Comparison of ENCODE assay signal across 8 mouse cellular contexts in the genomic region with DNA sequence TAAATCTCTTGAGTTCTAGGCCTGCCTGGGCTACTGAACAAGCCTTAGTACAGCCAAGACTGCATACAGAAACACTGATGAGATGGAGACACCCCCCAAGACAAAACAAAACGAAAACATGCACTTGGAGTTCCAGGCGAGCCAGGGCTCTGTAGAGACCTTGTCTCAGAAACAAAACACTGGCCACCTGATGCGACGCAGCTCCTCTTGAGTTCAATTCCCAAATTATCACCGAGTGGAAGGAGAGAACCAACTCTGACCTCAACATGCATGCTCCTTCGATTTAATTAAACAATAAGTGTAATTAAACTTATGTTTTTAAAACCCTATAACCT. TPM values are rescaled to one million over a fixed set of nuclear protein-coding genes. Genes with fewer than 3 reads are reported as not detected.
DNase-seq lines count a peak whose midpoint lies in the region; ATAC-seq and TF ChIP-seq lines count a peak whose summit lies in the region.

No protein-coding gene starts in this region.

- H3K4me2 ChIP-seq in forebrain, postnatal 0 days (ENCODE audit: low read depth), result peak overlapping the region; percentile 80
- H3K4me2 ChIP-seq in liver, embryonic 14.5 days (ENCODE audit: low read depth), result peak overlapping the region; percentile 95
- H3K4me2 ChIP-seq in stomach, embryonic 14.5 days (replicated peaks; ENCODE audit: low read depth, low read length), result peak overlapping the region; percentile 83

- peak overlapping the region; percentile 50 for H3K4me3 ChIP-seq in forebrain, postnatal 0 days (ENCODE audit: low read depth, low read length)
- peak overlapping the region; percentile 42 to 84 for H3K4me3 ChIP-seq in liver, embryonic 14.5 days (ENCODE audit: insufficient read depth in 1 of 2, low read depth in 2 of 2, low read length in 2 of 2)
- peak overlapping the region; percentile 74; the same call in 1 of the 2 replicates for H3K4me3 ChIP-seq in stomach, embryonic 14.5 days (ENCODE audit: low read depth, low read length)

- no peak for ATAC-seq in CD4-positive, CD25-positive, alpha-beta regulatory T cell, adult 4 months
- ATAC-seq in forebrain, postnatal 0 days, result no peak; the same call in 1 of the 2 replicates
- ATAC-seq in liver, embryonic 14.5 days (ENCODE audit: insufficient read depth), result no peak
- ATAC-seq in stomach, embryonic 14.5 days (ENCODE audit: insufficient number of reproducible peaks, insufficient read depth, low FRiP score, low read depth), result no peak

- H3K27ac ChIP-seq in forebrain, postnatal 0 days (ENCODE audit: low read depth, low read length), result peak overlapping the region; percentile 85
- peak overlapping the region; percentile 99 for H3K27ac ChIP-seq in liver, embryonic 14.5 days
- peak overlapping the region; percentile 96 for H3K27ac ChIP-seq in stomach, embryonic 14.5 days (ENCODE audit: low read length)

- H3K27me3 ChIP-seq in forebrain, postnatal 0 days (ENCODE audit: insufficient read depth, low read length), result no peaks in the 10 kb centered on the region
- no peaks in the 10 kb centered on the region for H3K27me3 ChIP-seq in liver, embryonic 14.5 days (ENCODE audit: control insufficient read depth, insufficient read depth, low read length)
- no peaks in the 10 kb centered on the region for H3K27me3 ChIP-seq in stomach, embryonic 14.5 days (ENCODE audit: control insufficient read depth, insufficient read depth, low read length)

- H3K36me3 ChIP-seq in forebrain, postnatal 0 days (ENCODE audit: insufficient read depth), result peaks cover 26% of the 10 kb centered on the region
- peaks cover 65% of the 10 kb centered on the region for H3K36me3 ChIP-seq in liver, embryonic 14.5 days (replicated peaks; ENCODE audit: control insufficient read depth, insufficient read depth, low read depth)
- peaks cover 29% of the 10 kb centered on the region for H3K36me3 ChIP-seq in stomach, embryonic 14.5 days (ENCODE audit: control insufficient read depth, insufficient read depth, low read length)

- 20% methylated on average over 6 of the region's 6 CpGs for WGBS in forebrain, postnatal 0 days
- 21% methylated on average over 6 of the region's 6 CpGs for WGBS in liver, embryonic 14.5 days (ENCODE audit: insufficient replicate concordance)
- 32% methylated on average over 6 of the region's 6 CpGs for WGBS in stomach, embryonic 14.5 days

- peak overlapping the region; percentile 70; the same call in 1 of the 2 replicates for H3K9ac ChIP-seq in forebrain, postnatal 0 days
- H3K9ac ChIP-seq in liver, embryonic 14.5 days (replicated peaks), result peak overlapping the region; percentile 100
- no peak overlapping the region for H3K9ac ChIP-seq in stomach, embryonic 14.5 days (replicated peaks; ENCODE audit: low read depth, low read length)

- TF ChIP-seq EP300 in liver, embryonic 14.5 days (IDR thresholded peaks at IDR 0.05; ENCODE audit: low read depth), result no peak

- no peaks in the 10 kb centered on the region for H3K9me3 ChIP-seq in forebrain, postnatal 0 days (ENCODE audit: low read length)
- H3K9me3 ChIP-seq in liver, embryonic 14.5 days (ENCODE audit: control insufficient read depth, low read length), result no peaks in the 10 kb centered on the region
- no peaks in the 10 kb centered on the region for H3K9me3 ChIP-seq in stomach, embryonic 14.5 days (ENCODE audit: control insufficient read depth, low read depth, low read length)

- peaks cover 13% of the 10 kb centered on the region for H3K4me1 ChIP-seq in forebrain, postnatal 0 days (ENCODE audit: insufficient read depth)
- H3K4me1 ChIP-seq in liver, embryonic 14.5 days (replicated peaks; ENCODE audit: control insufficient read depth in 2 of 2, insufficient read depth in 2 of 2, low read length in 1 of 2), result peaks cover 36 to 43% of the 10 kb centered on the region in 2 experiments
- peaks cover 23% of the 10 kb centered on the region; the same call in 1 of the 2 replicates for H3K4me1 ChIP-seq in stomach, embryonic 14.5 days (ENCODE audit: control insufficient read depth, insufficient read depth, low read length)

- no peak for TF ChIP-seq CTCF in forebrain, postnatal 0 days (IDR thresholded peaks at IDR 0.05; ENCODE audit: low read depth)
- TF ChIP-seq CTCF in liver, embryonic 14.5 days (IDR thresholded peaks at IDR 0.05; ENCODE audit: low read depth), result no peak

- DNase-seq in CD4-positive, CD25-positive, alpha-beta regulatory T cell, adult 2 months (ENCODE audit: low read depth, low spot score), result peak; percentile 28
- peak; percentile 48 for DNase-seq in ES-CJ7 (ENCODE audit: low read depth, low spot score)
- no peak for DNase-seq in forebrain, postnatal 0 days
- DNase-seq in liver, embryonic 14.5 days (ENCODE audit: low read depth in 3 of 3, low spot score in 3 of 3), result no peak
- DNase-seq in cerebellum, adult 9-10 months, result no peak
- no peak for DNase-seq in adrenal gland, postnatal 36 days

RNA-seq across cellular contexts. Expression of a gene that starts 0.2 kb away (rescaled TPM):
- polyA plus RNA-seq in CD4-positive, CD25-positive, alpha-beta regulatory T cell, adult 4 months (2017; shearing (Covaris generic)), result 100 to 1,000 TPM; 464 to 565 TPM
- 184 and 264 TPM in 2 replicates for total RNA-seq in forebrain, postnatal 0 days (2014; rRNA removed)
- 446 and 498 TPM in 2 replicates for polyA plus RNA-seq in forebrain, postnatal 0 days (2015; fragmentation: Nextera tagmentation; extraction: Ambion mirVana)
- 3,084 and 3,741 TPM in 2 replicates for polyA plus RNA-seq in liver, embryonic 14.5 days (2012; rRNA removed)
- polyA plus RNA-seq in liver, embryonic 14.5 days (2014; fragmentation: Nextera tagmentation; extraction: Ambion mirVana), result 6,910 and 6,914 TPM in 2 replicates
- polyA plus RNA-seq in stomach, embryonic 14.5 days (2014; fragmentation: Nextera tagmentation; extraction: Ambion mirVana), result 676 and 679 TPM in 2 replicates
- 100 to 1,000 TPM; 538 to 748 TPM for total RNA-seq in adrenal gland, postnatal 36 days (2021)

RNA-seq across cellular contexts. Expression of a gene that starts 9.1 kb away (rescaled TPM):
- 100 to 1,000 TPM; 102 to 155 TPM for polyA plus RNA-seq in CD4-positive, CD25-positive, alpha-beta regulatory T cell, adult 4 months (2017; shearing (Covaris generic))
- 112 and 134 TPM in 2 replicates for total RNA-seq in forebrain, postnatal 0 days (2014; rRNA removed)
- polyA plus RNA-seq in forebrain, postnatal 0 days (2015; fragmentation: Nextera tagmentation; extraction: Ambion mirVana), result 93.9 and 112 TPM in 2 replicates
- 29.2 and 38.5 TPM in 2 replicates for polyA plus RNA-seq in liver, embryonic 14.5 days (2012; rRNA removed)
- polyA plus RNA-seq in liver, embryonic 14.5 days (2014; fragmentation: Nextera tagmentation; extraction: Ambion mirVana), result 59.3 and 67.6 TPM in 2 replicates
- 102 and 103 TPM in 2 replicates for polyA plus RNA-seq in stomach, embryonic 14.5 days (2014; fragmentation: Nextera tagmentation; extraction: Ambion mirVana)
- total RNA-seq in adrenal gland, postnatal 36 days (2021), result 100 to 1,000 TPM; 110 to 120 TPM

RNA-seq across cellular contexts. Expression of a gene that starts 32.6 kb away (rescaled TPM):
- polyA plus RNA-seq in CD4-positive, CD25-positive, alpha-beta regulatory T cell, adult 4 months (2017; shearing (Covaris generic)), result 10 to 100 TPM; 14.8 to 22.7 TPM
- total RNA-seq in forebrain, postnatal 0 days (2014; rRNA removed), result 47.7 and 50.0 TPM in 2 replicates
- 59.2 and 66.2 TPM in 2 replicates for polyA plus RNA-seq in forebrain, postnatal 0 days (2015; fragmentation: Nextera tagmentation; extraction: Ambion mirVana)
- 10.4 and 10.6 TPM in 2 replicates for polyA plus RNA-seq in liver, embryonic 14.5 days (2012; rRNA removed)
- polyA plus RNA-seq in liver, embryonic 14.5 days (2014; fragmentation: Nextera tagmentation; extraction: Ambion mirVana), result 10.9 and 13.2 TPM in 2 replicates
- polyA plus RNA-seq in stomach, embryonic 14.5 days (2014; fragmentation: Nextera tagmentation; extraction: Ambion mirVana), result 37.9 and 43.3 TPM in 2 replicates
- total RNA-seq in adrenal gland, postnatal 36 days (2021), result 10 to 100 TPM; 38.8 to 48.3 TPM

RNA-seq across cellular contexts. Expression of a gene that starts 32.6 kb away (rescaled TPM):
- 100 to 1,000 TPM; 319 to 423 TPM for polyA plus RNA-seq in CD4-positive, CD25-positive, alpha-beta regulatory T cell, adult 4 months (2017; shearing (Covaris generic))
- 119 and 126 TPM in 2 replicates for total RNA-seq in forebrain, postnatal 0 days (2014; rRNA removed)
- polyA plus RNA-seq in forebrain, postnatal 0 days (2015; fragmentation: Nextera tagmentation; extraction: Ambion mirVana), result 238 and 271 TPM in 2 replicates
- 62.5 and 76.4 TPM in 2 replicates for polyA plus RNA-seq in liver, embryonic 14.5 days (2012; rRNA removed)
- 130 and 133 TPM in 2 replicates for polyA plus RNA-seq in liver, embryonic 14.5 days (2014; fragmentation: Nextera tagmentation; extraction: Ambion mirVana)
- polyA plus RNA-seq in stomach, embryonic 14.5 days (2014; fragmentation: Nextera tagmentation; extraction: Ambion mirVana), result 308 and 334 TPM in 2 replicates
- total RNA-seq in adrenal gland, postnatal 36 days (2021), result 100 to 1,000 TPM; 363 to 383 TPM

RNA-seq across cellular contexts. Expression of a gene that starts 41.9 kb away (rescaled TPM):
- polyA plus RNA-seq in CD4-positive, CD25-positive, alpha-beta regulatory T cell, adult 4 months (2017; shearing (Covaris generic)), result 1 to 10 TPM; 1.4 to 2.0 TPM
- total RNA-seq in forebrain, postnatal 0 days (2014; rRNA removed), result 25.9 and 32.6 TPM in 2 replicates
- 14.6 and 20.1 TPM in 2 replicates for polyA plus RNA-seq in forebrain, postnatal 0 days (2015; fragmentation: Nextera tagmentation; extraction: Ambion mirVana)
- polyA plus RNA-seq in liver, embryonic 14.5 days (2012; rRNA removed), result 6.1 and 7.5 TPM in 2 replicates
- polyA plus RNA-seq in liver, embryonic 14.5 days (2014; fragmentation: Nextera tagmentation; extraction: Ambion mirVana), result 7.2 and 7.7 TPM in 2 replicates
- polyA plus RNA-seq in stomach, embryonic 14.5 days (2014; fragmentation: Nextera tagmentation; extraction: Ambion mirVana), result 21.3 and 27.4 TPM in 2 replicates
- total RNA-seq in adrenal gland, postnatal 36 days (2021), result 1 to 10 TPM; 2.7 to 4.4 TPM

Comparison
In these comparisons a context has a peak if more than half of its experiments do, and no peak if none do; other contexts are left out.
1. DNase-seq: peak in CD4-positive, CD25-positive, alpha-beta regulatory T cell, adult 2 months (single experiment) and ES-CJ7 (single experiment); none in forebrain, postnatal 0 days (single experiment), liver, embryonic 14.5 days (0 of 3), cerebellum, adult 9-10 months (single experiment) and adrenal gland, postnatal 36 days (0 of 2).
2. Peak in every context shown above with its lines, with median percentiles within 50 percentile points of each other: H3K27ac ChIP-seq, H3K4me2 ChIP-seq and H3K4me3 ChIP-seq.